Mouse (Mus musculus): ENCODE measurements around the gene Pnliprp2. TPM values are rescaled to one million over a fixed set of nuclear protein-coding genes. Genes with fewer than 3 reads are reported as not detected.

Pnliprp2 gene
- polyA plus RNA-seq (2012; ENCODE audit: low replicate concordance), result not detected in 2 replicates

GRCm38 (mm10) chr19:58759423-58759822, at the start of gene Pnliprp2:
TSS of gene Pnliprp2 (plus strand) at chr19:58759719.

GRCm38 (mm10) chr19:58728445-58729031, 31.0 kb upstream of the Pnliprp2 start, which contains the start of gene Pnliprp1:
TSS of gene Pnliprp1 (plus strand) at chr19:58728887.

GRCm38 (mm10) chr19:58794284-58794683, 34.8 kb downstream of the Pnliprp2 start, which contains the start of gene 1700019N19Rik:
TSS of gene 1700019N19Rik (minus strand) at chr19:58794461.

Other genes starting within 250 kb of the Pnliprp2 start
- gene Ccdc172, start 247.7 kb upstream of the Pnliprp2 start, polyA plus RNA-seq (2012; ENCODE audit: low replicate concordance), result not detected in 2 replicates
- 0.68 TPM in 1 of 2 replicates, not detected in the other for gene Pnlip, start 107.2 kb upstream of the Pnliprp2 start, polyA plus RNA-seq (2012; ENCODE audit: low replicate concordance)
- gene Pnliprp1, start 30.8 kb upstream of the Pnliprp2 start, polyA plus RNA-seq (2012; ENCODE audit: low replicate concordance), result not detected in 2 replicates
- gene 1700019N19Rik, start 34.7 kb downstream of the Pnliprp2 start, polyA plus RNA-seq (2012; ENCODE audit: low replicate concordance), result not detected in 2 replicates
- gene Eno4, start 183.7 kb downstream of the Pnliprp2 start, polyA plus RNA-seq (2012; ENCODE audit: low replicate concordance), result not detected in 2 replicates
- gene Hspa12a, start 183.9 kb downstream of the Pnliprp2 start, polyA plus RNA-seq (2012; ENCODE audit: low replicate concordance), result 0.56 and 0.74 TPM in 2 replicates

All from hematopoietic multipotent progenitor cell, adult 10-12 weeks (in vitro differentiated cells).